ENCODE assay signal across 8 mouse cellular contexts in genomic region chr10:45129105-45129504, GRCm38 (mm10). TPM values are rescaled to one million over a fixed set of nuclear protein-coding genes. Genes with fewer than 3 reads are reported as not detected.
A peak's percentile ranks its signal among the peaks of the same experiment; 100 is the strongest.
DNase-seq lines count a peak whose midpoint lies in the region; ATAC-seq and TF ChIP-seq lines count a peak whose summit lies in the region.

No protein-coding gene starts in this region.

- no peaks in the 10 kb centered on the region for H3K4me1 ChIP-seq in embryonic facial prominence, embryonic 14.5 days (ENCODE audit: control insufficient read depth, insufficient read depth, low read length)
- no peaks in the 10 kb centered on the region for H3K4me1 ChIP-seq in embryonic facial prominence, embryonic 10.5 days
- H3K4me1 ChIP-seq in heart, embryonic 16.5 days (ENCODE audit: control insufficient read depth, insufficient read depth, low read length): peaks cover 35% of the 10 kb centered on the region
- no peaks in the 10 kb centered on the region for H3K4me1 ChIP-seq in lung, embryonic 16.5 days (replicated peaks; ENCODE audit: control insufficient read depth, insufficient read depth, low read length)

- TF ChIP-seq CTCF in left cerebral cortex, adult 2 months (IDR thresholded peaks at IDR 0.05): no peak

- peak; percentile 44 for DNase-seq in embryonic facial prominence, embryonic 14.5 days (ENCODE audit: low spot score)
- DNase-seq in embryonic facial prominence, embryonic 10.5 days (ENCODE audit: low spot score): no peak
- peak; percentile 6 to 10 for DNase-seq in B cell, adult 2 months
- no peak for DNase-seq in yolk sac, embryonic 10.5 days (ENCODE audit: low spot score)
- no peak for DNase-seq in T-cell, adult 2 months (ENCODE audit: low spot score)
- no peak for DNase-seq in left cerebral cortex, adult 2 months (ENCODE audit: extremely low spot score in 1 of 2, low spot score in 2 of 2)

- WGBS in embryonic facial prominence, embryonic 14.5 days: 67% methylated on average over 11 of the region's 11 CpGs
- 91% methylated on average over 11 of the region's 11 CpGs for WGBS in embryonic facial prominence, embryonic 10.5 days
- WGBS in heart, embryonic 16.5 days: 52% methylated on average over 11 of the region's 11 CpGs
- WGBS in lung, embryonic 16.5 days: 68% methylated on average over 11 of the region's 11 CpGs

- ATAC-seq in embryonic facial prominence, embryonic 14.5 days (ENCODE audit: low read depth): no peak
- 0 out of 2 replicates have a peak, but pooled peaks have one; percentile 18 for ATAC-seq in heart, embryonic 16.5 days (replicated peaks; ENCODE audit: extremely low read depth, insufficient read depth, low FRiP score)
- peak; percentile 41; the same call in 1 of the 2 replicates for ATAC-seq in lung, embryonic 16.5 days (ENCODE audit: low read depth)

- intact Hi-C loops in left cerebral cortex, adult 2 months (cut with DNase I): no loop called here

- H3K27ac ChIP-seq in embryonic facial prominence, embryonic 14.5 days (replicated peaks; ENCODE audit: low read depth, low read length): no peak overlapping the region
- H3K27ac ChIP-seq in embryonic facial prominence, embryonic 10.5 days (replicated peaks): no peak overlapping the region
- peak overlapping the region; percentile 72 for H3K27ac ChIP-seq in heart, embryonic 16.5 days (ENCODE audit: low read length)
- H3K27ac ChIP-seq in lung, embryonic 16.5 days (ENCODE audit: low read length): no peak overlapping the region
- no peak overlapping the region for H3K27ac ChIP-seq in left cerebral cortex, adult 2 months

- peaks cover 38% of the 10 kb centered on the region for H3K36me3 ChIP-seq in embryonic facial prominence, embryonic 14.5 days (ENCODE audit: control insufficient read depth, insufficient read depth, low read length)
- H3K36me3 ChIP-seq in embryonic facial prominence, embryonic 10.5 days (replicated peaks): peaks cover 73% of the 10 kb centered on the region
- peaks cover 25% of the 10 kb centered on the region for H3K36me3 ChIP-seq in heart, embryonic 16.5 days (ENCODE audit: control insufficient read depth, insufficient read depth)
- H3K36me3 ChIP-seq in lung, embryonic 16.5 days (ENCODE audit: control insufficient read depth, insufficient read depth, low read length): peaks cover 12% of the 10 kb centered on the region

- no peaks in the 10 kb centered on the region for H3K27me3 ChIP-seq in embryonic facial prominence, embryonic 14.5 days (replicated peaks; ENCODE audit: control insufficient read depth, insufficient read depth, low read length)
- no peaks in the 10 kb centered on the region for H3K27me3 ChIP-seq in embryonic facial prominence, embryonic 10.5 days (replicated peaks; ENCODE audit: low read depth, poor library complexity, severe bottlenecking)
- H3K27me3 ChIP-seq in heart, embryonic 16.5 days (ENCODE audit: control insufficient read depth, insufficient read depth, low read length): no peaks in the 10 kb centered on the region
- no peaks in the 10 kb centered on the region for H3K27me3 ChIP-seq in lung, embryonic 16.5 days (ENCODE audit: control insufficient read depth, insufficient read depth, low read depth, low read length)

- H3K4me3 ChIP-seq in embryonic facial prominence, embryonic 14.5 days (ENCODE audit: low read depth, low read length): no peak overlapping the region
- no peak overlapping the region for H3K4me3 ChIP-seq in embryonic facial prominence, embryonic 10.5 days
- no peak overlapping the region for H3K4me3 ChIP-seq in heart, embryonic 16.5 days (ENCODE audit: low read length)
- H3K4me3 ChIP-seq in lung, embryonic 16.5 days (ENCODE audit: low read length): no peak overlapping the region
- H3K4me3 ChIP-seq in left cerebral cortex, adult 2 months: no peak overlapping the region

- no peak overlapping the region for H3K4me2 ChIP-seq in embryonic facial prominence, embryonic 14.5 days (ENCODE audit: low read depth, low read length)
- peak overlapping the region; percentile 39; the same call in 1 of the 2 replicates for H3K4me2 ChIP-seq in heart, embryonic 16.5 days (ENCODE audit: low read depth, low read length)
- no peak overlapping the region for H3K4me2 ChIP-seq in lung, embryonic 16.5 days (ENCODE audit: low read depth, low read length)

- no peaks in the 10 kb centered on the region for H3K9me3 ChIP-seq in embryonic facial prominence, embryonic 14.5 days (ENCODE audit: control insufficient read depth, low read length)
- no peaks in the 10 kb centered on the region for H3K9me3 ChIP-seq in embryonic facial prominence, embryonic 10.5 days
- H3K9me3 ChIP-seq in heart, embryonic 16.5 days (replicated peaks; ENCODE audit: control insufficient read depth, low read length): no peaks in the 10 kb centered on the region
- H3K9me3 ChIP-seq in lung, embryonic 16.5 days (ENCODE audit: control insufficient read depth, low read length): no peaks in the 10 kb centered on the region

- no peak overlapping the region for H3K9ac ChIP-seq in embryonic facial prominence, embryonic 14.5 days (ENCODE audit: low read depth, low read length)
- 0 out of 2 replicates have a peak overlapping the region, but pooled peaks have one; percentile 28 for H3K9ac ChIP-seq in heart, embryonic 16.5 days (ENCODE audit: low read length)
- H3K9ac ChIP-seq in lung, embryonic 16.5 days (ENCODE audit: low read length): no peak overlapping the region

RNA-seq across cellular contexts. Expression of gene Popdc3, which starts 48.8 kb away (rescaled TPM):
- polyA plus RNA-seq in embryonic facial prominence, embryonic 14.5 days (2014; fragmentation: Nextera tagmentation; extraction: Ambion mirVana): 3.0 and 3.8 TPM in 2 replicates
- 0.36 and 0.63 TPM in 2 replicates for polyA plus RNA-seq in embryonic facial prominence, embryonic 10.5 days (2016; fragmentation: Nextera tagmentation; extraction: Ambion mirVana)
- polyA plus RNA-seq in heart, embryonic 16.5 days (2015; fragmentation: Nextera tagmentation; extraction: Ambion mirVana): 46.9 and 48.4 TPM in 2 replicates
- 1.0 and 1.8 TPM in 2 replicates for polyA plus RNA-seq in lung, embryonic 16.5 days (2015; fragmentation: Nextera tagmentation; extraction: Ambion mirVana)
- total RNA-seq in left cerebral cortex, adult 2 months (2021): 1 to 10 TPM in 1 of 2 experiments, under 1 TPM in 1; 0.68 to 1.3 TPM

Comparison
In these comparisons a context has a peak if more than half of its experiments do, and no peak if none do; other contexts are left out.
1. DNase-seq: peak in embryonic facial prominence, embryonic 14.5 days (single experiment) and B cell, adult 2 months (2 of 2); none in embryonic facial prominence, embryonic 10.5 days (single experiment), yolk sac, embryonic 10.5 days (single experiment), T-cell, adult 2 months (single experiment) and left cerebral cortex, adult 2 months (0 of 2).